Mouse (Mus musculus) cortical plate, adult 2 months (tissue): Measurements from ENCODE around the gene Osbpl7. TPM values are rescaled to one million over a fixed set of nuclear protein-coding genes. Genes with fewer than 3 reads are reported as not detected.

Experiments
- H3K27ac ChIP-seq: fragments of 200-500 bp; 2 replicates; pipeline ENCODE4 v1.5.1; 2012; ENCODE audit warnings: low read length, control low read depth, inconsistent platforms; ENCODE audit not compliant: insufficient read depth
- H3K4me1 ChIP-seq: fragments of 200-500 bp; 2 replicates; pipeline ENCODE4 v1.6.1; 2011; ENCODE audit warnings: low read length; ENCODE audit not compliant: control insufficient read depth, insufficient read depth
- H3K4me3 ChIP-seq: fragments of 200-500 bp; 2 replicates; pipeline ENCODE4 v1.5.1; 2011; ENCODE audit warnings: mild to moderate bottlenecking, low read length, control low read depth; ENCODE audit not compliant: insufficient read depth
- CTCF ChIP-seq: fragments of 200-500 bp; IDR thresholded peaks from 2 replicates; pipeline ENCODE4 v1.5.1; 2011; ENCODE audit warnings: mild to moderate bottlenecking, control low read depth, low read length; ENCODE audit not compliant: insufficient read depth; ENCODE audit errors: extremely low read depth
- POLR2A ChIP-seq: fragments of 200-500 bp; IDR thresholded peaks from 2 replicates; pipeline ENCODE4 v1.6.1; 2011; ENCODE audit warnings: mild to moderate bottlenecking, low read length, control low read depth; ENCODE audit not compliant: insufficient read depth; ENCODE audit errors: extremely low read depth
- polyA plus RNA-seq: library from polyadenylated mRNA; depleted of rRNA; stranded (reverse); fragments of >200 nt; gene quantifications from 2 replicates; pipeline ENCODE4 v1.2.3, GENCODE M21; 2012

Gene Osbpl7
- polyA plus RNA-seq, 1 experiment = 14.1 TPM

- H3K4me1 ChIP-seq = no peaks in the 10 kb centered on the region; the same call in 1 of the 2 replicates
- no peak for TF ChIP-seq POLR2A
- no peak for TF ChIP-seq CTCF
Measured at GRCm38 (mm10) chr11:97036141-97036540, 14.3 kb upstream of the Osbpl7 start.

GRCm38 (mm10) chr11:97038881-97039280 is 11.5 kb upstream of the Osbpl7 start:
- TF ChIP-seq POLR2A = no peak
- TF ChIP-seq CTCF = no peak
- peaks cover 2% of the 10 kb centered on the region; the same call in 1 of the 2 replicates for H3K4me1 ChIP-seq
- no peak overlapping the region for H3K27ac ChIP-seq
- no peak overlapping the region for H3K4me3 ChIP-seq

More at GRCm38 (mm10) chr11:97036141-97036540, 14.3 kb upstream of the Osbpl7 start:
- Histone ChIP-seq H3K4me3 (no peak overlapping the region), H3K27ac (no peak overlapping the region)

- Histone ChIP-seq H3K27ac (no peak overlapping the region), H3K4me1 (peaks cover 5% of the 10 kb centered on the region; the same call in 1 of the 2 replicates), H3K4me3 (peak overlapping the region; percentile 79; the same call in 1 of the 2 replicates)
- TF ChIP-seq POLR2A (no peak), CTCF (no peak)
Measured at GRCm38 (mm10) chr11:97040301-97041021, 10.0 kb upstream of the Osbpl7 start.

- H3K4me1 ChIP-seq = peaks cover 5% of the 10 kb centered on the region; the same call in 1 of the 2 replicates
- TF ChIP-seq POLR2A (peak; percentile 77), CTCF (no peak)
- H3K27ac ChIP-seq = no peak within 1 kb of the TSS
- peak within 1 kb of the TSS; percentile 79 for H3K4me3 ChIP-seq
Measured at GRCm38 (mm10) chr11:97041022-97041899, 9.2 kb upstream of the Osbpl7 start, which contains the start of the genes Lrrc46 and Mrpl10. Gene Lrrc46 (minus strand): TSS chr11:97041407. Gene Mrpl10 (plus strand): TSS chr11:97041560.

- Histone ChIP-seq H3K4me3 (no peak overlapping the region), H3K4me1 (peaks cover 5% of the 10 kb centered on the region; the same call in 1 of the 2 replicates), H3K27ac (no peak overlapping the region)
- no peak for TF ChIP-seq CTCF
- no peak for TF ChIP-seq POLR2A
Measured at GRCm38 (mm10) chr11:97044902-97045301, 5.5 kb upstream of the Osbpl7 start.

GRCm38 (mm10) chr11:97045861-97046260 is 4.6 kb upstream of the Osbpl7 start:
- TF ChIP-seq POLR2A (no peak), CTCF (no peak)
- H3K4me1 ChIP-seq = peaks cover 7% of the 10 kb centered on the region

GRCm38 (mm10) chr11:97048090-97048650 is 2.3 kb upstream of the Osbpl7 start:
- Histone ChIP-seq H3K4me1 (peaks cover 4% of the 10 kb centered on the region), H3K4me3 (no peak overlapping the region), H3K27ac (no peak overlapping the region)
- no peak for TF ChIP-seq POLR2A
- no peak for TF ChIP-seq CTCF

More at GRCm38 (mm10) chr11:97045861-97046260, 4.6 kb upstream of the Osbpl7 start:
- Histone ChIP-seq H3K27ac (no peak overlapping the region), H3K4me3 (no peak overlapping the region)

- no peak for TF ChIP-seq POLR2A
- H3K27ac ChIP-seq = no peak overlapping the region
- H3K4me3 ChIP-seq = no peak overlapping the region
- peaks cover 4% of the 10 kb centered on the region for H3K4me1 ChIP-seq
Measured at GRCm38 (mm10) chr11:97049492-97050085, 839 bp upstream of the Osbpl7 start.
